ENCODE assay signal across 22 mouse cellular contexts in the genomic region with DNA sequence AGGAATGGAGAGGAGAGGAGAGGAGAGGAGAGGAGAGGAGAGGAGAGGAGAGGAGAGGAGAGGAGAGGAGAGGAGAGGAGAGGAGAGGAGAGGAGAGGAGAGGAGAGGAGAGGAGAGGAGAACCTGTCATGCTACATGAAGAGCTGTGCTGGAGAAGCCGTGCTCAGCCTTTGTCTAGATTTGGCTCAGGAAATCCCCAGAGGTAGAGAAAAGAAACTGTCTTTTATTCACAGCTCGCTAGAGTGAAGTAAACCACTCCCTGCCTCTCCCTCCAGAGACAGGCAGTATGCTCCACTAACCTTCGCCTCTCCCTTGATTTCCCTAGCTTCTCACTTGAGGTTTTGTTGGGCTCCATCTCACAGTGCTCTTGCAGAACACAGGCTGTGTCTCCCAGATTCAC. TPM values are rescaled to one million over a fixed set of nuclear protein-coding genes. Genes with fewer than 3 reads are reported as not detected.
DNase-seq lines count a peak whose midpoint lies in the region; ATAC-seq and TF ChIP-seq lines count a peak whose summit lies in the region.
"Had no signal": no experiment of that assay in that cellular context is flagged by ENCODE, and none has a peak within 500 bp of the region (broad histone marks: within the 10 kb centered on the region; RNA-seq: fewer than 3 reads in every experiment).

No protein-coding gene starts in this region.

- peak overlapping the region; percentile 24 for H3K4me2 ChIP-seq in CH12.LX (ENCODE audit: insufficient read depth, low read depth, poor library complexity, severe bottlenecking)
- no peak overlapping the region for H3K4me2 ChIP-seq in forebrain, embryonic 13.5 days
- H3K4me2 ChIP-seq: embryonic facial prominence, embryonic 15.5 days; hindbrain, embryonic 12.5 days; intestine, embryonic 15.5 days had no signal

- TF ChIP-seq RAD21 in CH12.LX (IDR thresholded peaks at IDR 0.05; ENCODE audit: low read depth, low read length): no peak

- peak; percentile 31 for DNase-seq in heart, adult 11 months
- DNase-seq in heart, adult 2 months: no peak
- DNase-seq in CH12.LX (ENCODE audit: extremely low read depth) (peak; percentile 79), adipocyte (ENCODE audit: low spot score) (peak; percentile 48)
- no peak for DNase-seq in urinary bladder, adult 18-20 months (ENCODE audit: low spot score in 2 of 2)
- DNase-seq: adrenal gland, postnatal 10 days; cerebellum, adult 11-12 months; cerebellum, adult 9-10 months; cerebellum, postnatal 36 days; gastrocnemius, adult 2 months; gastrocnemius, postnatal 25 days; heart, postnatal 10 days; heart, postnatal 4 days; kidney, adult 18-20 months had no signal

- H3K27me3 ChIP-seq in heart, adult 2 months (ENCODE audit: control insufficient read depth, insufficient read depth, low read length): no peaks in the 10 kb centered on the region
- no peaks in the 10 kb centered on the region for H3K27me3 ChIP-seq in CH12.LX (replicated peaks)
- no peaks in the 10 kb centered on the region for H3K27me3 ChIP-seq in forebrain, embryonic 13.5 days
- H3K27me3 ChIP-seq: embryonic facial prominence, embryonic 15.5 days; hindbrain, embryonic 12.5 days; intestine, embryonic 15.5 days had no signal

- no peak overlapping the region for H3K4me3 ChIP-seq in heart, adult 2 months
- H3K4me3 ChIP-seq in CH12.LX (replicated peaks in 1 of 3; ENCODE audit: low read depth in 2 of 3, low read length in 2 of 3, poor library complexity in 1 of 3): no peak overlapping the region
- H3K4me3 ChIP-seq in forebrain, embryonic 13.5 days: no peak overlapping the region
- H3K4me3 ChIP-seq: embryonic facial prominence, embryonic 15.5 days; erythroblast, embryonic 14.5 days; gastrocnemius, adult 2 months; heart, embryonic 10.5 days; hindbrain, embryonic 12.5 days; intestine, embryonic 15.5 days had no signal

- H3K4me1 ChIP-seq in heart, adult 2 months (ENCODE audit: control insufficient read depth, insufficient read depth, low read length): no peaks in the 10 kb centered on the region
- H3K4me1 ChIP-seq in CH12.LX (ENCODE audit: control insufficient read depth in 1 of 2, insufficient read depth in 2 of 2): peaks cover 16 to 40% of the 10 kb centered on the region in 2 experiments
- no peaks in the 10 kb centered on the region for H3K4me1 ChIP-seq in forebrain, embryonic 13.5 days
- H3K4me1 ChIP-seq: embryonic facial prominence, embryonic 15.5 days; hindbrain, embryonic 12.5 days; intestine, embryonic 15.5 days had no signal

- no peak for TF ChIP-seq EP300 in heart, adult 2 months (IDR thresholded peaks at IDR 0.05; ENCODE audit: insufficient read depth, low read depth, low read length)
- peak; percentile 52 for TF ChIP-seq EP300 in CH12.LX (IDR thresholded peaks at IDR 0.05; ENCODE audit: low read length)

- intact Hi-C loops in heart, adult 2 months (cut with DNase I): no loop called here

- no peak for ATAC-seq in forebrain, embryonic 13.5 days
- ATAC-seq: forebrain, embryonic 16.5 days; hindbrain, postnatal 0 days; intestine, embryonic 15.5 days had no signal

- no peak for TF ChIP-seq POLR2A in heart, adult 2 months (IDR thresholded peaks at IDR 0.05; ENCODE audit: insufficient read depth, low read depth, low read length)
- TF ChIP-seq POLR2A in CH12.LX (IDR thresholded peaks at IDR 0.05; ENCODE audit: low read depth, low read length): 0 out of 2 replicates have a peak, but pooled peaks have one; percentile 22

- no peaks in the 10 kb centered on the region for H3K9me3 ChIP-seq in CH12.LX (replicated peaks; ENCODE audit: low read length)
- H3K9me3 ChIP-seq in forebrain, embryonic 13.5 days (replicated peaks): no peaks in the 10 kb centered on the region
- H3K9me3 ChIP-seq: embryonic facial prominence, embryonic 15.5 days; heart, embryonic 10.5 days; hindbrain, embryonic 12.5 days; intestine, embryonic 15.5 days had no signal

- in situ Hi-C loops in CH12.LX (cut with MboI; ENCODE audit: low pct_ligation_motif_present, low pct_unique_long_range_greater_than_20kb, low sequenced_read_pairs): no loop called here

- H3K79me2 ChIP-seq in heart, adult 2 months (replicated peaks; ENCODE audit: control insufficient read depth, insufficient read depth, low read length): no peaks in the 10 kb centered on the region
- H3K79me2 ChIP-seq in CH12.LX (replicated peaks; ENCODE audit: control insufficient read depth, extremely low read depth, insufficient read depth, poor library complexity, severe bottlenecking): no peaks in the 10 kb centered on the region

- no peak overlapping the region for H3K9ac ChIP-seq in heart, adult 2 months (ENCODE audit: low read depth, low read length)
- no peak overlapping the region; the same call in 1 of the 2 replicates for H3K9ac ChIP-seq in CH12.LX (ENCODE audit: insufficient read depth, low read depth)
- H3K9ac ChIP-seq in forebrain, embryonic 13.5 days: no peak overlapping the region
- H3K9ac ChIP-seq: embryonic facial prominence, embryonic 15.5 days; hindbrain, embryonic 12.5 days; intestine, embryonic 15.5 days had no signal

- dilution Hi-C loops in CH12.LX (cut with MboI; ENCODE audit: extremely low pct_ligation_motif_present, extremely low pct_unique_long_range_greater_than_20kb, low sequenced_read_pairs): no loop called here

- no peaks in the 10 kb centered on the region for H3K36me3 ChIP-seq in heart, adult 2 months (ENCODE audit: control insufficient read depth, insufficient read depth, low read length)
- H3K36me3 ChIP-seq in CH12.LX (replicated peaks in 1 of 2; ENCODE audit: control insufficient read depth in 1 of 2, insufficient read depth in 1 of 2, low read length in 1 of 2): peaks cover 20 to 40% of the 10 kb centered on the region in 2 experiments
- H3K36me3 ChIP-seq in forebrain, embryonic 13.5 days (ENCODE audit: poor library complexity, severe bottlenecking): no peaks in the 10 kb centered on the region
- H3K36me3 ChIP-seq: embryonic facial prominence, embryonic 15.5 days; heart, embryonic 10.5 days; hindbrain, embryonic 12.5 days; intestine, embryonic 15.5 days had no signal

- WGBS in heart, adult 2 months: 55% methylated on average over 3 of the region's 3 CpGs
- WGBS in forebrain, embryonic 13.5 days: 39% methylated on average over 3 of the region's 3 CpGs

- no peak overlapping the region for H3K27ac ChIP-seq in heart, adult 2 months
- peak overlapping the region; percentile 37; the same call in 1 of the 2 replicates for H3K27ac ChIP-seq in CH12.LX (ENCODE audit: insufficient read depth, low read depth)
- no peak overlapping the region for H3K27ac ChIP-seq in forebrain, embryonic 13.5 days
- H3K27ac ChIP-seq: embryonic facial prominence, embryonic 15.5 days; gastrocnemius, adult 2 months; heart, embryonic 10.5 days; hindbrain, embryonic 12.5 days; hindbrain, postnatal 0 days; intestine, embryonic 15.5 days had no signal

- TF ChIP-seq CTCF in heart, adult 2 months (IDR thresholded peaks at IDR 0.05): no peak
- no peak for TF ChIP-seq CTCF in CH12.LX (conservative IDR thresholded peaks at IDR 0.05 in 1 of 2, IDR thresholded peaks at IDR 0.05 in 1 of 2; ENCODE audit: low read depth in 2 of 2, low read length in 2 of 2)

TF ChIP-seq in CH12.LX, 34 proteins besides CTCF, POLR2A, EP300 and RAD21 (continues in another document):
- TF ChIP-seq TBP (conservative IDR thresholded peaks at IDR 0.05; ENCODE audit: low read depth, low read length): no peak
- no peak for TF ChIP-seq JUN (IDR thresholded peaks at IDR 0.05; ENCODE audit: insufficient read depth, low read depth, low read length)
- TF ChIP-seq ZKSCAN1 (IDR thresholded peaks at IDR 0.05; ENCODE audit: borderline replicate concordance, low read depth, low read length): no peak
- TF ChIP-seq USF2 (conservative IDR thresholded peaks at IDR 0.05; ENCODE audit: low read depth, low read length): no peak
- no peak for TF ChIP-seq JUND (conservative IDR thresholded peaks at IDR 0.05; ENCODE audit: low read depth, low read length)
- no peak for TF ChIP-seq MAZ (IDR thresholded peaks at IDR 0.05; ENCODE audit: low read depth, low read length)
- TF ChIP-seq KAT2A (IDR thresholded peaks at IDR 0.05; ENCODE audit: insufficient replicate concordance, low read length): no peak
- TF ChIP-seq MAFK (IDR thresholded peaks at IDR 0.05; ENCODE audit: insufficient replicate concordance, low read length): no peak
- no peak for TF ChIP-seq NRF1 (IDR thresholded peaks at IDR 0.05; ENCODE audit: low read depth, low read length)
- no peak for TF ChIP-seq HCFC1 (IDR thresholded peaks at IDR 0.05; ENCODE audit: low read depth, low read length)
- peak; percentile 60; the same call in 1 of the 2 replicates for TF ChIP-seq MEF2A (IDR thresholded peaks at IDR 0.05; ENCODE audit: borderline replicate concordance, low read depth, low read length)
- no peak for TF ChIP-seq SMC3 (IDR thresholded peaks at IDR 0.05; ENCODE audit: low read depth, low read length)
- TF ChIP-seq TCF12 (IDR thresholded peaks at IDR 0.05; ENCODE audit: low read depth, low read length): 0 out of 2 replicates have a peak, but pooled peaks have one; percentile 17
- TF ChIP-seq SIN3A (IDR thresholded peaks at IDR 0.05; ENCODE audit: low read length): peak; percentile 50; the same call in 1 of the 2 replicates
- TF ChIP-seq BHLHE40 (IDR thresholded peaks at IDR 0.05; ENCODE audit: low read depth, low read length): no peak
- no peak for TF ChIP-seq ZC3H11A (IDR thresholded peaks at IDR 0.05; ENCODE audit: low read depth, low read length)
- no peak for TF ChIP-seq ZMIZ1 (IDR thresholded peaks at IDR 0.05; ENCODE audit: low read depth, low read length)
- TF ChIP-seq UBTF (IDR thresholded peaks at IDR 0.05; ENCODE audit: low read depth, low read length): no peak
- TF ChIP-seq RCOR1 (conservative IDR thresholded peaks at IDR 0.05; ENCODE audit: low read depth, low read length): no peak
- TF ChIP-seq IRF4 (IDR thresholded peaks at IDR 0.05; ENCODE audit: low read depth, low read length): no peak
- TF ChIP-seq GABPA (IDR thresholded peaks at IDR 0.05; ENCODE audit: insufficient replicate concordance, low read depth, low read length): no peak
- TF ChIP-seq CHD1 (IDR thresholded peaks at IDR 0.05; ENCODE audit: low read depth, low read length): no peak
- TF ChIP-seq MXI1 (IDR thresholded peaks at IDR 0.05; ENCODE audit: low read depth, low read length): peak; percentile 74
- no peak for TF ChIP-seq ELF1 (IDR thresholded peaks at IDR 0.05; ENCODE audit: low read depth, low read length)
- no peak for TF ChIP-seq NELFE (IDR thresholded peaks at IDR 0.05; ENCODE audit: low read depth, low read length)
- 0 out of 2 replicates have a peak, but pooled peaks have one; percentile 16 for TF ChIP-seq MAX (IDR thresholded peaks at IDR 0.05; ENCODE audit: low read length)

RNA-seq across cellular contexts. Expression of a gene that starts 57.4 kb away (rescaled TPM):
- total RNA-seq in heart, adult 2 months (2021): 1 to 10 TPM; 2.1 to 2.5 TPM
- polyA plus RNA-seq in heart, adult 2 months (2012; rRNA removed): 4.0 and 4.5 TPM in 2 replicates
- total RNA-seq in CH12.LX (2012; rRNA removed) (172 and 242 TPM in 2 replicates), CH12.LX (2014; rRNA removed) (374 and 427 TPM in 2 replicates)
- polyA plus RNA-seq in CH12.LX (2012; ENCODE audit: insufficient read length, low read depth): 290 and 323 TPM in 2 replicates
- 4.6 and 5.2 TPM in 2 replicates for polyA plus RNA-seq in forebrain, embryonic 13.5 days (2015; fragmentation: Nextera tagmentation; extraction: Ambion mirVana)
- polyA plus RNA-seq: erythroblast, embryonic 14.5 days had no signal

Comparison
In these comparisons a context has a peak if more than half of its experiments do, and no peak if none do; other contexts are left out.
1. DNase-seq: peak in heart, adult 11 months (single experiment), CH12.LX (single experiment) and adipocyte (single experiment); none in heart, adult 2 months (0 of 2) and urinary bladder, adult 18-20 months (0 of 2).
2. RNA of a gene that starts 57.4 kb away (polyA plus RNA-seq): 290 to 323 TPM in CH12.LX; 4.6 to 5.2 TPM in forebrain, embryonic 13.5 days and 4.0 to 4.5 TPM in heart, adult 2 months; every median in the first group is over 10 times any median in the second.